ENCODE assay signal across 32 mouse cellular contexts in genomic region chr2:135503998-135504354, GRCm38 (mm10).
"Had no signal": no experiment of that assay in that cellular context is flagged by ENCODE, and none has a peak within 500 bp of the region (broad histone marks: within the 10 kb centered on the region; RNA-seq: fewer than 3 reads in every experiment).

No protein-coding gene starts in this region.

- H3K9me3 ChIP-seq: limb, embryonic 10.5 days; limb, embryonic 12.5 days; limb, embryonic 13.5 days; limb, embryonic 15.5 days; liver, embryonic 12.5 days; liver, embryonic 13.5 days; liver, embryonic 15.5 days; lung, embryonic 15.5 days; megakaryocyte, embryonic 14.5 days; midbrain, embryonic 10.5 days; midbrain, embryonic 12.5 days; midbrain, embryonic 13.5 days; midbrain, embryonic 15.5 days had no signal

- ATAC-seq: liver, embryonic 12.5 days; liver, postnatal 0 days; lung, postnatal 0 days; midbrain, embryonic 13.5 days; midbrain, embryonic 15.5 days; midbrain, embryonic 16.5 days had no signal

- H3K4me3 ChIP-seq: left cerebral cortex, adult 2 months; limb, embryonic 10.5 days; limb, embryonic 12.5 days; limb, embryonic 13.5 days; limb, embryonic 15.5 days; liver, embryonic 12.5 days; liver, embryonic 13.5 days; liver, embryonic 15.5 days; lung, embryonic 15.5 days; megakaryocyte, embryonic 14.5 days; midbrain, embryonic 10.5 days; midbrain, embryonic 12.5 days; midbrain, embryonic 13.5 days; midbrain, embryonic 15.5 days; myocyte had no signal

- H3K9ac ChIP-seq: limb, embryonic 12.5 days; limb, embryonic 13.5 days; limb, embryonic 15.5 days; liver, embryonic 12.5 days; liver, embryonic 13.5 days; liver, embryonic 14.5 days; liver, embryonic 15.5 days; liver, postnatal 0 days; lung, embryonic 14.5 days; lung, embryonic 15.5 days; midbrain, embryonic 12.5 days; midbrain, embryonic 13.5 days; midbrain, embryonic 15.5 days had no signal

- H3K4me2 ChIP-seq: limb, embryonic 12.5 days; limb, embryonic 13.5 days; limb, embryonic 15.5 days; liver, embryonic 11.5 days; liver, embryonic 12.5 days; liver, embryonic 13.5 days; liver, embryonic 15.5 days; lung, embryonic 14.5 days; lung, embryonic 15.5 days; midbrain, embryonic 11.5 days; midbrain, embryonic 12.5 days; midbrain, embryonic 13.5 days; midbrain, embryonic 15.5 days had no signal

- H3K27ac ChIP-seq: left cerebral cortex, adult 2 months; limb, embryonic 10.5 days; limb, embryonic 12.5 days; limb, embryonic 13.5 days; limb, embryonic 15.5 days; liver, embryonic 12.5 days; liver, embryonic 13.5 days; liver, embryonic 14.5 days; liver, embryonic 15.5 days; lung, embryonic 15.5 days; macrophage; midbrain, embryonic 10.5 days; midbrain, embryonic 12.5 days; midbrain, embryonic 13.5 days; midbrain, embryonic 15.5 days had no signal

- H3K36me3 ChIP-seq: limb, embryonic 10.5 days; limb, embryonic 12.5 days; limb, embryonic 13.5 days; limb, embryonic 15.5 days; liver, embryonic 12.5 days; liver, embryonic 13.5 days; liver, embryonic 15.5 days; lung, embryonic 15.5 days; midbrain, embryonic 10.5 days; midbrain, embryonic 12.5 days; midbrain, embryonic 13.5 days; midbrain, embryonic 15.5 days had no signal

- H3K4me1 ChIP-seq: limb, embryonic 10.5 days; limb, embryonic 12.5 days; limb, embryonic 13.5 days; limb, embryonic 15.5 days; liver, embryonic 12.5 days; liver, embryonic 13.5 days; liver, embryonic 15.5 days; lung, embryonic 15.5 days; megakaryocyte, embryonic 14.5 days; midbrain, embryonic 10.5 days; midbrain, embryonic 12.5 days; midbrain, embryonic 13.5 days; midbrain, embryonic 15.5 days had no signal

- DNase-seq: left cerebral cortex, postnatal 4 days; liver; liver, embryonic 13.5 days; liver, postnatal 0 days; lung, adult 18-20 months; lung, adult 2 months; lung, embryonic 14.5 days; lung, postnatal 10 days; lung, postnatal 14 days; lung, postnatal 36 days; lung, postnatal 4 days; midbrain, embryonic 14.5 days had no signal

- H3K27me3 ChIP-seq: limb, embryonic 12.5 days; limb, embryonic 13.5 days; limb, embryonic 15.5 days; liver, embryonic 12.5 days; liver, embryonic 13.5 days; liver, embryonic 15.5 days; lung, embryonic 15.5 days; megakaryocyte, embryonic 14.5 days; midbrain, embryonic 12.5 days; midbrain, embryonic 13.5 days; midbrain, embryonic 15.5 days had no signal
